Mouse (Mus musculus) stomach, embryonic 14.5 days (tissue): ENCODE measurements around the gene Slc35c2. TPM values are rescaled to one million over a fixed set of nuclear protein-coding genes. Genes with fewer than 3 reads are reported as not detected.
A peak's percentile ranks its signal among the peaks of the same experiment; 100 is the strongest.

Experiments used
- ATAC-seq: fragments of 200-750 bp; cut with Nextera tagmentation; 2 replicates; pipeline ENCODE4 v1.8.0; 2017; ENCODE audit warnings: low read depth, moderate TSS enrichment; ENCODE audit not compliant: insufficient number of reproducible peaks, insufficient read depth, low FRiP score
- H3K27ac ChIP-seq: fragments of 300-500 bp; sonication (generic); 2 replicates; pipeline ENCODE4 v1.5.1; 2014; ENCODE audit warnings: mild to moderate bottlenecking, low read length, moderate library complexity, mixed read lengths
- H3K27me3 ChIP-seq: fragments of 300-500 bp; sonication (generic); 2 replicates; pipeline ENCODE4 v1.6.1; 2014; ENCODE audit warnings: low read length, control low read depth, mixed read lengths; ENCODE audit not compliant: control insufficient read depth, insufficient read depth
- H3K36me3 ChIP-seq: fragments of 300-500 bp; sonication (generic); 2 replicates; pipeline ENCODE4 v1.6.1; 2014; ENCODE audit warnings: mild to moderate bottlenecking, control low read depth, low read length, moderate library complexity, mixed read lengths; ENCODE audit not compliant: control insufficient read depth, insufficient read depth
- H3K4me1 ChIP-seq: fragments of 300-500 bp; sonication (generic); 2 replicates; pipeline ENCODE4 v1.6.1; 2014; ENCODE audit warnings: low read length, control low read depth, mixed read lengths; ENCODE audit not compliant: control insufficient read depth, insufficient read depth
- H3K4me2 ChIP-seq: fragments of 300-500 bp; sonication (generic); replicated peaks from 2 replicates; pipeline ENCODE4 v1.6.1; 2014; ENCODE audit warnings: low read depth, low read length, control low read depth
- H3K4me3 ChIP-seq: fragments of 300-500 bp; sonication (generic); 2 replicates; pipeline ENCODE4 v1.5.1; 2014; ENCODE audit warnings: low read depth, low read length, control low read depth
- H3K9ac ChIP-seq: fragments of 300-500 bp; sonication (generic); replicated peaks from 2 replicates; pipeline ENCODE4 v1.6.1; 2014; ENCODE audit warnings: low read depth, mild to moderate bottlenecking, control low read depth, low read length, moderate library complexity, mixed read lengths
- H3K9me3 ChIP-seq: fragments of 300-500 bp; sonication (generic); 2 replicates; pipeline ENCODE4 v1.6.1; 2016; ENCODE audit warnings: low read depth, low read length, control low read depth; ENCODE audit not compliant: control insufficient read depth
- WGBS: fragments of 180-500 bp; shearing (Covaris S2); extraction: QIAGEN DNeasy Blood & Tissue Kit; methylation state at CpG from one replicate; pipeline ENCODE4 v1.1.7; 2014; 5-methylcytosine and 5-hydroxymethylcytosine counted together
- polyA plus RNA-seq: library from polyadenylated mRNA; unstranded; fragments of >200 nt; fragmentation: Nextera tagmentation; extraction: Ambion mirVana; gene quantifications from 2 replicates; pipeline ENCODE4 v1.2.1, GENCODE M21; 2014

Slc35c2 gene
- polyA plus RNA-seq: 42.5 and 43.5 TPM in 2 replicates

- WGBS: under 1% methylated on average over 49 of the region's 49 CpGs
- peak within 1 kb of the TSS; percentile 64 for H3K4me3 ChIP-seq
- no peaks in the 10 kb centered on the region for H3K9me3 ChIP-seq
- H3K27ac ChIP-seq: peak within 1 kb of the TSS; percentile 68; the same call in 1 of the 2 replicates
- H3K27me3 ChIP-seq: no peaks in the 10 kb centered on the region
- peak; percentile 92 for ATAC-seq
- H3K4me2 ChIP-seq: peak within 1 kb of the TSS; percentile 86
- H3K36me3 ChIP-seq: peaks cover 24% of the 10 kb centered on the region
- H3K4me1 ChIP-seq: peaks cover 9% of the 10 kb centered on the region; the same call in 1 of the 2 replicates
- H3K9ac ChIP-seq: peak within 1 kb of the TSS; percentile 57
Measured at GRCm38 (mm10) chr2:165287202-165287984, at the start of gene Slc35c2. Gene Slc35c2 (minus strand): TSS chr2:165287869.

DNA sequence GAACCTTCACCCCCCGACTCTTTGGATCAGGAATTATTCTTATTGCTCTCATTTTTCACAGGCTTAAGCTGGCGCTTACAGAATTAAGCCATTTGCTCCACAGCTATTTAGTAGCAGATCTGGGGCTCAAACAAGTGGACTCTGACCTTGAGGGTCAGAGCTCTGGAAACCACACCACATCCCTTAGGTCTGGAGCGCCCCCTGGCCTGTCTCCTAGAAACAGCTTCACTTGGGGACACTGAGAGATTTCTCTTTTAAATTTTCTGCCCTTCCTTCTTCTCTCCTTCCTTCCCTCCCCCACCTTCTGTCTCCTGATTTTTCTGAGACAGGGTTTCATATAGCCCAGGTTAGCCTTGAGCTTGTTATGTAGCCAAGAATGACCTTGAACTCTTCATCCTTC, 49.5 kb upstream of the Slc35c2 start:
- 35% methylated on average over 3 of the region's 3 CpGs for WGBS
- H3K27ac ChIP-seq: no peak overlapping the region

DNA sequence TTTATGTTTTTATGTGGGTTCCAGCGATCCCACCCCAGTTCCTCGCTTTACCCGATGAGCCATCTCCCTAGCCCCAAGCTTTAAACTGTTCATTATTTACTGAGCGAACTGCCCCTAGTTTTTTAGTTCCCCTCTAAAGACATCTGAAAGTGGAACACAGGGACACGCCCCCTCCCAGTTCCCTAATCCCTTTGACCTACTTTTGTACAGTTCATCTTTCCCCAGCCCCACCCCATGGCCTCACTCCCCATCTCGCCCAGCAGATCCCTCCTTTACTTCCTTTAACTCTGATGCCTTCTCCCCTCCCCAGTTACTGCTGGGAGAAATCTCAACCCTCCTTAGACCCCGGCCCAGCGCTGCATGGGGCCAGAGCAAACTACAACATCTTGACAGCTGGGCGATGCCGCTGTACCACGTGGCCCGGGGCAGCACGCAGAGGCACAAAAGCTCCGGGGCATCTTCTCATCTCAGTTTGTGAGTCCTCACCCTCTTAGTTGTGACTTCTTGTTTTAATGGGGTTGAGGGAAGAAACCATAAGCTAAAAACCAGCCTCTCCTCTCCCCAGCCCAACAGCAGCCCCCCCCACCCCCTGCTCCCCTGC, 45.0 kb upstream of the Slc35c2 start:
- no peaks in the 10 kb centered on the region for H3K36me3 ChIP-seq
- no peaks in the 10 kb centered on the region for H3K27me3 ChIP-seq
- 50% methylated on average over 14 of the region's 14 CpGs for WGBS
- no peak overlapping the region for H3K9ac ChIP-seq
- H3K4me3 ChIP-seq: no peak overlapping the region
- no peaks in the 10 kb centered on the region for H3K9me3 ChIP-seq
- H3K4me1 ChIP-seq: no peaks in the 10 kb centered on the region
- no peak for ATAC-seq
- H3K4me2 ChIP-seq: no peak overlapping the region
- no peak overlapping the region for H3K27ac ChIP-seq

More for the DNA sequence above, 49.5 kb upstream of the Slc35c2 start:
- H3K27me3 ChIP-seq: no peaks in the 10 kb centered on the region
- H3K4me3 ChIP-seq: no peak overlapping the region
- no peaks in the 10 kb centered on the region for H3K9me3 ChIP-seq
- no peak overlapping the region for H3K4me2 ChIP-seq
- H3K36me3 ChIP-seq: no peaks in the 10 kb centered on the region
- ATAC-seq: no peak
- no peak overlapping the region for H3K9ac ChIP-seq
- H3K4me1 ChIP-seq: no peaks in the 10 kb centered on the region

- Histone ChIP-seq H3K4me1 (peaks cover 12% of the 10 kb centered on the region), H3K9me3 (no peaks in the 10 kb centered on the region), H3K27ac (no peak overlapping the region), H3K4me3 (no peak overlapping the region), H3K27me3 (no peaks in the 10 kb centered on the region), H3K36me3 (no peaks in the 10 kb centered on the region), H3K4me2 (no peak overlapping the region), H3K9ac (no peak overlapping the region)
- WGBS: 5% methylated on average over 3 of the region's 3 CpGs
- ATAC-seq: no peak
Measured at GRCm38 (mm10) chr2:165329703-165330102, 42.0 kb upstream of the Slc35c2 start.

GRCm38 (mm10) chr2:165328746-165329145, 41.1 kb upstream of the Slc35c2 start:
- Histone ChIP-seq H3K36me3 (no peaks in the 10 kb centered on the region), H3K27me3 (no peaks in the 10 kb centered on the region), H3K4me2 (no peak overlapping the region), H3K27ac (no peak overlapping the region), H3K9ac (no peak overlapping the region), H3K4me3 (no peak overlapping the region), H3K9me3 (no peaks in the 10 kb centered on the region), H3K4me1 (peaks cover 20% of the 10 kb centered on the region)
- WGBS: 69% methylated on average over 5 of the region's 5 CpGs
- ATAC-seq: no peak

- Histone ChIP-seq H3K9me3 (no peaks in the 10 kb centered on the region), H3K4me3 (no peak overlapping the region), H3K27me3 (no peaks in the 10 kb centered on the region), H3K4me2 (peak overlapping the region; percentile 67), H3K27ac (no peak overlapping the region), H3K36me3 (no peaks in the 10 kb centered on the region), H3K9ac (0 out of 2 replicates have a peak overlapping the region, but pooled peaks have one; percentile 29), H3K4me1 (peaks cover 25% of the 10 kb centered on the region)
- no peak for ATAC-seq
- 50% methylated on average over 7 of the region's 7 CpGs for WGBS
Measured at GRCm38 (mm10) chr2:165327386-165327785, 39.7 kb upstream of the Slc35c2 start.

GRCm38 (mm10) chr2:165326304-165327190, 38.9 kb upstream of the Slc35c2 start, which contains the start of gene Elmo2:
Gene Elmo2 (minus strand): TSS chr2:165326479.
- Histone ChIP-seq H3K4me3 (peak within 1 kb of the TSS; percentile 97), H3K36me3 (no peaks in the 10 kb centered on the region), H3K27me3 (no peaks in the 10 kb centered on the region), H3K9me3 (no peaks in the 10 kb centered on the region), H3K9ac (peak within 1 kb of the TSS; percentile 88), H3K4me1 (peaks cover 27% of the 10 kb centered on the region), H3K27ac (peak within 1 kb of the TSS; percentile 44; the same call in 1 of the 2 replicates), H3K4me2 (peak within 1 kb of the TSS; percentile 89)
- WGBS: under 1% methylated on average over 55 of the region's 55 CpGs
- peak; percentile 98 for ATAC-seq
